Mouse (Mus musculus): ENCODE measurements around the gene Slc35f5.

Gene Slc35f5

GRCm38 (mm10) chr1:125574219-125574618 is 13.8 kb downstream of the Slc35f5 start:
- no peak for ATAC-seq (ENCODE audit: low TSS enrichment)

GRCm38 (mm10) chr1:125575458-125576114 is 15.2 kb downstream of the Slc35f5 start:
- peak; percentile 78 for ATAC-seq (ENCODE audit: low TSS enrichment)

- ATAC-seq (ENCODE audit: low TSS enrichment), result no peak
Measured at GRCm38 (mm10) chr1:125576965-125577364, 16.6 kb downstream of the Slc35f5 start.

- no peak for ATAC-seq (ENCODE audit: low TSS enrichment)
Measured at GRCm38 (mm10) chr1:125578091-125578490, 17.7 kb downstream of the Slc35f5 start.

- ATAC-seq (ENCODE audit: low TSS enrichment), result no peak
Measured at GRCm38 (mm10) chr1:125581134-125581533, 20.7 kb downstream of the Slc35f5 start.

GRCm38 (mm10) chr1:125603620-125604019 is 43.2 kb downstream of the Slc35f5 start:
- no peak for ATAC-seq (ENCODE audit: low TSS enrichment)

- peak; percentile 95 for ATAC-seq (ENCODE audit: low TSS enrichment)
Measured at GRCm38 (mm10) chr1:125607087-125607803, 46.9 kb downstream of the Slc35f5 start.

GRCm38 (mm10) chr1:125624376-125625076 is 64.1 kb downstream of the Slc35f5 start:
- ATAC-seq (ENCODE audit: low TSS enrichment), result no peak

- ATAC-seq (ENCODE audit: low TSS enrichment), result no peak
Measured at GRCm38 (mm10) chr1:125639501-125640253, 79.3 kb downstream of the Slc35f5 start.

GRCm38 (mm10) chr1:125643643-125644042 is 83.2 kb downstream of the Slc35f5 start:
- ATAC-seq (ENCODE audit: low TSS enrichment), result no peak
